Mouse (Mus musculus) kidney, postnatal 10 days (tissue): ENCODE measurements around the gene Gm3952.

Experiments used
- DNase-seq: peaks from one replicate; pipeline ENCODE4 v3.0.0; 2021; ENCODE audit warnings: mixed read lengths

Gm3952 gene

DNA sequence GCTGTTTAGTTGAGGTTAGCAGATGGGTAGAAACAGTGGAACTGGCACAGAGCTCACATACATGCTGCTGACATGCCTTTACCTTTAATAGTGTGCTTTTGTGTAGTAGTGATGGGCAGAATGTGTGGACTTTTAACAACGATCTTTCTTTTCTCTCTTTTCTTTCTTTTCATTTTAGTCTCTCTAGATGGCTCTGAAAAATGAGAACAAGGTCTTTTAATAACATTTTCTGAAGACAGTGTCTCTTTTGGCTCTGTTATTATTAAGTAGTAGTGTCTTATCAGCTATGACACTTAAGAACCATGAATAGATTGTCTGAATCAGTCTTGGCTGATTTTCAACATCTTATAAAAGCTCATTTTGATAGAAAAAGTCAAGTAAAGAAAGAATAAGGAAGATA is at the start of gene Gm3952:
TSS of gene Gm3952 (minus strand) at position 101 of the 400 bp plus-strand sequence.
- DNase-seq, result no peak

DNA sequence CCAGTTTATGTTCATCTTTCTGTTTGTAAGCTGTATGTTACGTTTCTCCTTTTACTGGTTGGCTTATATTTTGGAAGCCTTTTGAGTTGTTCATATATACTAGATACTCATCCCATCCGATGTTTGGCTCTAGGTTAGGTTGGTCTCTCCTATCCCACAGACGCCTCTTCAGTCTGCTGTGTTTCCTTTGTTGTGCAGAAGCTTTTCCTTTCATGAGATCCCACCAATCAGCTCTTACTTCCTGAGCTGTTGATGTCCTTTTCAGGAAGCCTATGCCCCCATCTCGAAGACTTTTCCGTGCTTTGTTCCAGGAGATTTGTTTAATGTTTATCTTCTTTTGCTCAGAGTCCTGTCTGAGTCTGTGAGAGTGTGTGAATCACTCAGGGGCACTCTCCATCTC is 45.3 kb upstream of the Gm3952 start:
- no peak for DNase-seq

- DNase-seq, result no peak
Observed at GRCm38 (mm10) chr8:128812521-128812920, 14.0 kb upstream of the Gm3952 start.

DNA sequence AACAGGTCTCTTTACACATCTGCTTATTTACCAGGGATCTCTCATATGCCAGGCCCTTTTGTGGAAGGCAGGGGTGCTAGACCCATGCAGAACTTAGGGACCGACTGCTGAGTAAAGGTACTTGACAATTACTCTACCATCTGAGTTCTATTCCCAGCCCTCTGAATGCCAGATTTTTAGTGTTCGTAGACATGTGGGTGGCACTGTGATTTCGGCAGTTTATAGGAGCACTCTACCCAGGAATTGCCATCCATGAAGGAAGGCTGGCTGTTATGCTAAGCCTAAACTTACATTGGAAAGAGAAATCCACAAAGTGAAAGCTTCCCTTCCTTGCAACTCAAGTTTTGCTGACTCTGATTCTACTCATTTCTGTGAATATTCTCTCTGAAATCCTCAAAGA is 62.8 kb downstream of the Gm3952 start:
- DNase-seq, result no peak

DNA sequence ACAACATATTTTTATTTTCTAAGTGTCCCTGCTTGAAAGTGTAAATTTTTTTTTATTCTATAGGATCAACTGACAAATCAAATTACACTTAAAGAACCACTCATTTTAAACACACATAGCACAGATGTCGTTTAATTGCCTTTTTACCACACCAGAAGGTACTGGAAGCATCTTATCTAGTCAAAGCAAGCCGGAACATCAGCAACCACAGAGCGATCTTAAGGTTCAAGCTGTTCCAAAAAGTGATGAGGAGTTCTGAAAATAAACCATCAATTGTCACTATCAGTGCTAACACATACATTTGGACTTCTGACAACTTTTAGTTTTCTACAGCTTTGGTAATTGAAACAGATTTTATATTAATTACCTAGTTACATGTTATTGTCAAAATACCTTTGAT is 64.4 kb downstream of the Gm3952 start:
- DNase-seq, result no peak

DNA sequence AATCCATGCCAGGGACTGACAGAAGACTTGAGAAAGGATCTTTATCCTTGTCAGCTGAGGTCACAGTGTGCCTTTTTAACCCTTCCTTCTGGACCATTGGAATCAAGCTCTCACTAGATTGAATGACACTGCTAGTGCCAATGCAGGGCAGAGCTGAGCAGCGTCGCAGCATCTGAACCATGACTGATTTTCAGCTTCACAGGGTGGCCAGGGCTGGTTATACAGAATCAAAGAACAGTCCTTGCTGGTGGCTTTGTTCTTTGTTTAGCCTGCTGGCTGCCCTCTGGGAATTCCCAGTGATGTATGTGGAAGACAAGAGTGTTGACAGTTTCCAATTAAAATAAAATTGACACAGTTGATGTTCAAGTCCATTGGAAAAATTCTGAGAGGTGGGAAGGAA is 66.2 kb downstream of the Gm3952 start:
- DNase-seq, result no peak

DNA sequence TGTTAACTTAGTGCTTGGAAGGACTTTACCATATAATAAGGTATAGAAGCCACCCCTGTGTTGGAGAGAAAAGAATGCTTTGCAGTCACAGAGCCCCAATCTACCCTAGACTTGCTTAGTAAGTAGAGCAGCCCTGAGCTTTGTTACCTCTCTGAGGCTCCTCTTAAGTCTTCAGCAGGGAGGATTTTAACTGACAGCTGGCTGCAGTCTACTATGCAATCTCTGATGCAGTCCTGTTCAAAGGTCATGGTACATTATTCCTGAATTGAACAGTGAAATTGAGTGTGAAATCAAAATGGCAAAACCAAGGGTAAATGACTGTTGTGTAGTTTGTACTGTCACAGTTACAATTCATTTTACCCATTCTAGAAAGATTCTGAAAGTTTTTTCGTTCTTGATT is 71.3 kb downstream of the Gm3952 start:
- no peak for DNase-seq

- peak; percentile 57 for DNase-seq
Observed at GRCm38 (mm10) chr8:128724819-128725218, 73.7 kb downstream of the Gm3952 start.

DNA sequence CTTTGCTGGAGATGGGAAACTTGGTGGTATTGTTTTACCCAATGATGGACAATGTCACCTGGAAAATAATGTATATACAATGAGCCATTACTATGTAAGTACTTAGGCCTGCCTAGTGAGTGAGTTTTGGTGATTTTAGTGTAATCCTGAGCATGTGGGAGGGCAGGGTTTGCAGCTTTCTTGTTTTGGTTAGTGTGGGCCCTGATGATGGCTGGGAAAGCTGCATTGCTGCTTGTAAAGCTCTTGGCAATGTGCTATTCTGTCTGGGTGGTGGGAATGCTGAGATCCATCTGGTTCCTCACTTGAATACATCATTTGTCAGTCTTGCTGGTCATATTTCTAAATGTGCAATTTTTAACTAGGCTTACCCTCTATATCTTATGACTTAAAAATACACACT is 82.3 kb downstream of the Gm3952 start:
- DNase-seq, result no peak

- DNase-seq, result peak; percentile 91
Observed at GRCm38 (mm10) chr8:128709261-128709660, 89.2 kb downstream of the Gm3952 start.

- no peak for DNase-seq
Observed at GRCm38 (mm10) chr8:128704836-128705235, 93.7 kb downstream of the Gm3952 start.

- DNase-seq, result no peak
Observed at GRCm38 (mm10) chr8:128704376-128704775, 94.1 kb downstream of the Gm3952 start.

DNA sequence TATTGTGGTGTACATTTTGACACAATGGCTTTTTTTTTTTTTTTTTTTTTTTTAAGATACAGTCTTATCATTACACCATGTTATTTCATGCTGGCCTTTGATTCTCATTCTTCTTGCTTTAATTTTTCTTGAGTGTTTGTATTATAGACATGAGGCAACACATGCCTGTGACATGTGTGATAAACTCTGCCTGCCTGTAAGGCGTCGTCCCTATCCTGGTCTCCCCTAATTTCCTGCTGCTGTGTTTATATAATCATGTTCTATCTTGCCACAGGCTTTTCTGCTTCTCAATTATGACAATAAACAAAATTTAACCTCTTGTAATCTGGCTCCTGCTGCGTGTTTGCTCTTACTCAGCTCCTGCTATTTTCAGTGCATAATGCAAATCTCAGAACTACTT is 100.5 kb downstream of the Gm3952 start:
- DNase-seq, result no peak

DNA sequence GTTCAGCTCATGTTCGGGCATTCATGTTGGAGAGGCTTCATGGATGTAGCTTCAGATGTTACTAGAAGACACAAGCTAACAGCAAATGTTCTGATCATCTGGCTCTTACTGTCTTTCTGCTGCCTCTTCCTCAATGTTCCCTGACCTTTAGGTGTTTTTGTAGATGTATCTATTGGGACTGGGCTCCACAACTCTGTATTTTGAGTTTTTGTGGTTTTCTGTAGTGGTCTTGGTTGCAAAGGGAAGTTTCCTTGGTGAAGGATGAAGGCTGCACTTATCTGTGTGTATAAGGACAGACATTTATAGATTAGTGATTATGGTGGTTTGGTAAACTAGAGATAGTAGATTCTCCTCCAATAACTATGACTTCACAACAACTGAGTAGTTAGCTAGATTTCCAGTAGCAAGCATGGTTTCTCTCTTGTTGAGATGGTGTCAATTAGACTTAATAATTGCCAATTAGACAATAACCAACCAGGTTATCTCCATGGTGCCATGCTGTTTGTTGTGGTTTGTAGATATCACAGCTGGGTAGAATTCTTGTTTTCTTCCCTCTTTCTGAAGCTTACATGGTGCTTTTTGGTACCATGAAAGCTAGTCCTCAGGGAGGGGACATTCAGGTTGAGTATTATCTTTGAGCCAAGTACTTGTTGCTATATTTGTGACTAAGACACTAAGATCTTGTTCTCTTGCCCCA is 101.6 kb downstream of the Gm3952 start:
- DNase-seq, result no peak
